Mouse (Mus musculus) ES-CJ7 (cell line): Measurements from ENCODE around the gene Vegfb.
"Not testable (repeated sequence)": the region's sequence is repeated elsewhere in the genome, so short reads cannot be mapped to it uniquely, and the experiment has no call there.

Experiments used
- DNase-seq: peaks from one replicate; pipeline ENCODE4 v3.0.0; 2011; ENCODE audit warnings: low read depth, low spot score

Gene Vegfb

GRCm38 (mm10) chr19:6992011-6992858 is 4.8 kb upstream of the Vegfb start, which contains the start of gene Dnajc4:
TSS of gene Dnajc4 (minus strand) at chr19:6992572.
- DNase-seq: peak; percentile 98

DNA sequence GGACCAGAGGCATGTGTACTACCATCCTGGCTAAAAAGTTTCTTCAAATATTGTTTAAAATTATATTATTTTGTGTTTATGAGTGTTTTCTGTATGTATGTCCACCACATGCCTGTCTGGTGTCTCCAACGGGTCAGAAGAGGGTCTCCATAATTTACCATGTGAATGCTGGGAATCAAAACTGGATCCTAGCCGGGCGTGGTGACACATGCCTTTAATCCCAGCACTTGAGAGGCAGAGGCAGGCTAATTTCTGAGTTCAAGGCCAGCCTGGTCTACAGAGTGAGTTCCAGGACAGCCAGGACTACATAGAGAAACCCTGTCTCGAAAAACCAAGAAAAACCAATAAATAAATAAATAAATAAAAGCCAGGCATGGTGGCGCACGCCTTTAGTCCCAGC is 3.7 kb upstream of the Vegfb start:
- not testable (repeated sequence) for DNase-seq

DNA sequence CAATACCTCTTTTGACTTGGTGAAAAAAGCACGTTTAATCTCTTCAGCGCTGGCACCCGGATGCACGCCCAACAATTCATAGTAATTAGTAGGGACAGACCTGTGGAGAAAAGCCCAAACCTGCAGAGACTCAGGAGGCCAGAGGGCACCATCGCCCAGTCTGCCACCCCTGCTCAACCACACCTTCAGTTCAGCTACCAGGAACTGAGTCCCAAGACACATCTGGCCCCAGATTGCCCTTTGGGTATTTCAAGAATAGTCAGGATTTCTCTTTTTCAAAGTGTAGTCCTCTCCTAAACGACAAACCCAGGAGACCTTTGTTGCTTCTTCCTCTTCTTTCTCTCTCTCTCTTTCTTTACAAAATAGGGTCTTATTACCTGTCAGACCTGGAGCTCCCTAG is 3.3 kb upstream of the Vegfb start:
- no peak for DNase-seq

DNA sequence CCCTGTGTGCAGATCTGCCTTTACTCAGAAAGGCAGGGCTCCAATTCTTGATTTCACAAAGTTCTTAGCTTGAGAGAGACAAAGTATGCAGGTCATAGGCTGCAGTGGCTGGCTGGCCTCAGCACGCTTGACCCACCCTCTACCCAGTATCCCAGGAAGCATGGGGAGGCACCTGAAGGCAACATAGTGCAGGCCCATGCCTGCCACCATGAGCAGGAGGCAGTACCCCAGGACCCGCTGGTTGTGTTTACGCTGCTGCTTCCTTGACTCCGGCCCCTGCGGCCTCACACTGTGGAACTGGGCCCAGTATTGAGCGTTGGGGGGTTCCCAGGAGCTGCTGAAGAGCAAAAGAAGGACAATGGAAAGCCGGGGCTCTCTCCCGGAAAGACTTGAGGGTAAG is 1.8 kb upstream of the Vegfb start:
- no peak for DNase-seq

DNA sequence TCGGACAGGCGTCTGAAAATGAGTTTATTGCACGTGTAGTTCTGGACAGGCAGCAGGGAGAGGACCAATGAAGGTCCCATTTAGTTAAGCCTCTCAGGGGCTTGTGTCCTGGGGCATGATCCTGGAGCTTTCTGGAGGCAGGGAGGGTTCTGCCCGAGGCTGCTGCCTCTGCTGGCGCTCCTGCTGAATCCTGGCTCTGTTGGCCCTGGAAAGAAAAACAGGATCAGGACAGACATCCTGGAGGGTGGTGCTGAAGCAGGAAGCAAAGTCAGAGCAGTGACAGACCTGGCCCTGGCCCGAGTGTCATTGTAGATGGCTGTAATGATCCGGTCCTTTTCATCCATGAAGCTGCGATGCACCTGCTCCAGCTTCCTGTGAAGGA is 444 bp upstream of the Vegfb start:
- no peak for DNase-seq

DNA sequence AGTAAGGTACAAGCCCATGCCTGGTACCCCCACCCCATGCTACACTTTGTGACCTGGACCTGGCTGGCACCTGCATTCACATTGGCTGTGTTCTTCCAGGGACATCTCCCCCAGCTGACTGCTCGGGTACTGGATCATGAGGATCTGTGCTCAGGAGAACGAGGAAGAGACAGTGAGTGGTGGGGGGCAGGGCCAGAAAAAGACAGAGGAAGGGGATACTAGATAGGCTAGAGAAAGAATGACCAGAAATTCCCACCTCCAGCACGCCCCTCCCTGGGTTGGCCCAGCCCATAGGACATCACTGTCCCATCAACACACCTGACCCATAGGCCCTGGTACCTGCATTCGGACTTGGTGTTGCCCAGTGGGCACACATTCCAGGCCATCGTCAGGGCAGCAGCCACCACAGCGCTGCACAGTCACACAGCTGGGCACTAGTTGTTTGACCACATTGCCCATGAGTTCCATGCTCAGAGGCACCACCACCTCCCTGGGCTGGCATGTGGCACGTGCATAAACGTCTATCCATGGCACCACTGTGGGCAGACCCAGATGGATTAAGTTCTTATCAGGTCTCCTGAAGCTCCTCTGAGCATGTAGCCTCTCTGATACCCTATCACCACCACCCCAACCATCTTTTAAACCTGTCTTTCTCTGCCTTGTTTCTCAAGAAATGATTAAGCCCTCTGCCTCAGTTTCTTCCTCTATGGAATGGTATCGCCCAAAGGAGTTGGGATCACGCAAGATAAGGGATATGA is 1.3 kb downstream of the Vegfb start:
- no peak for DNase-seq

DNA sequence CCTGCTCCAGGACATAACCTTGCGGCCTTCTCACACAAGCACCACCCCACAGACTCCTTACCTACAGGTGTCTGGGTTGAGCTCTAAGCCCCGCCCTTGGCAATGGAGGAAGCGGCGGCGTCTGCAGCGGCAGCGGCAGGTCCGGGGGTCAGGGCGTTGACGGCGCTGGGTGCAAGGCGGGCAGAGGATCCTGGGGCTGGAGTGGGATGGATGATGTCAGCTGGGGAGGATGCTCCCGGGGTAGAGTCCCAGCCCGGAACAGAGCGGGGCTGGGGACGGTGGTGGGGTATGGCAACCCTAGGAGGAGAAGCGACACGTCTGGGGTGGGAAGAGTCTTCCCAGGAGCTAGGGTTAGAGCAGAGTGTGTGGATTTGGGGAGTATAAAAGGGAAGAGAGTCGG is 2.2 kb downstream of the Vegfb start:
- DNase-seq: peak; percentile 45

DNA sequence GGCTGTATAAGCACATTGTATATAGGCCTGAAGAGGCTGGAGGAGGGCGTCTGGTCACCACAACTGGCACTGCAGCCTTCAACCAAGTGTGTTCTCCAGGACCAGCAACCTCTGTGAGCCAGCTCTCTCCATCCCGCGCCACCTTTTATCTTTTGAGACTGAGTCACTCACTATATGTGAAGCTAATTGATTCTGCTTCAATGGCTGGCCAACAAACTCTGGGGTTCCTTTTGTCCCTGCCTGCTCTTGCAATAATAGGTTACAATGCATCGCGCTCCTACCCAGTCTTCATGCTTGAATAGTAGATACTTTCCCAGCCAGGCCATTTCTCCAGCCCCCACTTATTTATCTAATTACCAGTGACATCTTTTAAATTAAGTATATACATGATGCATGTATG is 3.8 kb downstream of the Vegfb start:
- no peak for DNase-seq

DNA sequence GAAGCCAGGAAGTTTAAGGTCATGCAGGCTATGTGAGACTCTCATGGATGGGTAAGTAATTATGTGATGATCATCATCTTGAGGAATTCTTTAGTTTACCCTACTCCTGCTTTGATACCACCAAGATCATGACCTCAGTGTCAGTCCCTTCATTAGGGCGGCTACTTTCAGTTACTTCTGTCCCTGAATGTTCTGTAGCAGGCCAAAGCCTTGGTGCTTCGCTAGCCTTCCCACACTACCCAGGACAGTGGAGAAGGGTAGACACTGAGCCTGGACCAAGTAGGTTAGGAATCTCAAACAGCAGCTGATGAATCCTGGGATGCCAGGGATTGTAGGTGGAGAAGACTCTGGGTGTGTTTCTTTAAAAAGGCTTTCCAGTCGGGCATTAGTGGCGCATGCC is 6.0 kb downstream of the Vegfb start:
- no peak for DNase-seq

DNA sequence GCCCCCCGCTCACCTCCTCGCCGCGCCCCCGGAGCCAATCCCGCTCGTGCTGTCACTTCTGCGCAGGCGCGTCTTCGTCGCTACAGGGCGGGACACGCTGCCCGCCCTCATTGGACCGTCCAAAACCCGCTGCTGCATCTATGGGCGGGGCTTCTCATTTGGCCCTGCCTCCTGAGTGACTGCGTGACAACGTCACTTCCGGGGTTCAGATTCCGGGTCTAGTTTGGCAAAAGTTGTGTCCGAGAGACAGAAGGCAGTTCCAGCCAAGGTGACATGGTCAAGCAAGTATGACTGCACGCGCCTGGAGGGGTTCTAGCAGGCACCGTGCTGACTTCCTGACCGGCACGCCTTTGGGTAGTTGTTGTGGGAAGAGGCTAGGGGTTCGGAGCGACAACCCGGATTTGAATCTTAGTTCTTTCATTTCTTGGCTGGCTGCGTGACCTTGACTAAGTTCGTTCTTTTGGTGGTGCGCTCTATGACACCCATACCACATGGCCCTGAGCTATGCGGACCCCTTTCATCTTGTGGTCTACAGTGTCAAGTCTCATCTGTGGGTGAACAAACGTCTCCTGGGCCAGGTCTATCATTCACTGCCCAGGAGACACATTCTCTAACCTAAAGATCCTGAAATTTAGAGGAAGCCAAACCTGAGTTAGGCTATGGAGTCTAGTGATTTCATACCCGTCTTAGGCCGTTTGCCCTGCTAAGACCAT is 6.9 kb downstream of the Vegfb start, which contains the start of gene Fkbp2:
Gene Fkbp2 (minus strand): TSS at position 121 of the 713 bp plus-strand sequence.
- peak; percentile 99 for DNase-seq

DNA sequence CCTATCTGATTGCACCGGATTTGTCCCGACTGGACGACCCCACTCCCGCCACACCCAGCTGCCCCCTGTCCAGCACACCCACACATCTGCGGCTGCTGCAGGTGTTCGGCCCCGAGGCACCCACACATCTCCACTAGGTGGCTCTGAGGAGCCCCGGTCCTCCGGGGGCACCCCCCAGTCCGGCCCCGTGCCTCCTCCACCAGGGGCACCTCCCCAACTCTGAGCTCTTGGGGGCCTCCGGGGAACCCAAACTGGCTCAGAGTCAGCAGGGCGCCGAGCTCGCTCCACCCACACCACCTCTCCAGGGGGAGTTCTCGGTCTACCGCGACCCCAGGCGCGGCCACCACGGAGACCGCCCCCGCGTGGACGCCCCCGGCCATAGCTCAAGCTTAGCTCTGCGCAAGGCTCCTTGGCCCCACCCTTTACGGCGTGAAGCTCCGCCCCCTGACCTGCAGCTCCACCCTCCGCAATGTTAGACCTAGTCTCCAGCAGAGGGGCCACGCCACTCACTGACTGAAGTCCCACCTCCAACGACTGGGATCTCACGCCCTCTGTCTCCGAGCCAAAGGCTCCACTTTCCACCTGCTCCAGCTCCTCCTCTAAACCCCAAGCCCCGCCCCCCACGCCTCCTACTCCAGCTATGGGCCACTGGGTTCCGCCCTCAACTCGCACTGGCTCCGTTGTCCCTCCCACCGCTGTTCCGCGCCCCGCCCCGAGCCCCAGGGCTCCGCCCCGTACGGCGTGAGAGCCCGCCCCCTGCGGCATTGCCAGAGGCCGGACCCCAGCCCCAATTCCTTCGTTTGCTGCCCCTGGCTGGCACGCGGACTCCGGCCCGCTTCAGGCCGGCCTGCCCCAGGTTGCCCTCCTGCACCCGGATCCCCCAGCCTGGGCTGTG is 7.7 kb downstream of the Vegfb start:
- peak; percentile 100 for DNase-seq

DNA sequence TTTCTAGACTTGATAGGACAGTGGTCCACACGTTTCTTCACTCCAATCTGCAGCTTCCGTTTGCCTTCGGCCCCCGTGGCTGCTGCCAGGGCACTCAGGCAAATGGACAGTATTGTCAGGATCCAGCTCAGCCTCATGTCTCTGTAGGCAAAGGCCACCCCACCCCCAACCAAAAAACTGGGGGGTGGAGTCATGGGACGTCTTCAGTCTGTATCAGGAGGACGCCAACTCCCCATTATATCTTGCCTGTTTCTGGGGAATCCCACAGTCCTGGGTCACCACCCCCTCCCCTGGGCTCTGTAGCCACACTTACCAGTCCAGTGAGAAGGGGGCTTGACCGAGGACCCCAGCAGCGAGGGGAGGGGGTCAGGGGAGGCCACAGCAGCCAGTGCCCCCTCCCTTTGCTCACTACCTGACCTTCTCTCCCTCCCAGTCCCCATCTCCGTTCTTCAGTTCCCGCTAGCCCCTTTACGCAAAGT is 8.4 kb downstream of the Vegfb start:
- DNase-seq: peak; percentile 49

DNA sequence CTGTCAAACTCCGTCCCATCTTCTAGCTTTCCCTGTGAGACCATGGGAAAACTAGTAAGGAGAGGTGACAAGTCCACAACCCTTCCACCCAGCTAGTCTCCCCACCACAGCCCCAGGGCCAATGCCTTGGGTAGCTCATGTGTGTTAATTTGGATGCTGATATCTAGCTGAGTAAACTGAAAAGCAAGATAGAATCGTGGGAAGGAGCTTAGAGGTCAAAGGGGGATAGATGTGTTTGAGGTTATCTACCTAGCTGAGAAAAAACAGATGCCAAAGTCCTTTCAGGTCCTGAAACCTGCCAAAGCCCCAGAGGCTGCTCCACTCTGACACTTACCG is 8.8 kb downstream of the Vegfb start:
- no peak for DNase-seq

DNA sequence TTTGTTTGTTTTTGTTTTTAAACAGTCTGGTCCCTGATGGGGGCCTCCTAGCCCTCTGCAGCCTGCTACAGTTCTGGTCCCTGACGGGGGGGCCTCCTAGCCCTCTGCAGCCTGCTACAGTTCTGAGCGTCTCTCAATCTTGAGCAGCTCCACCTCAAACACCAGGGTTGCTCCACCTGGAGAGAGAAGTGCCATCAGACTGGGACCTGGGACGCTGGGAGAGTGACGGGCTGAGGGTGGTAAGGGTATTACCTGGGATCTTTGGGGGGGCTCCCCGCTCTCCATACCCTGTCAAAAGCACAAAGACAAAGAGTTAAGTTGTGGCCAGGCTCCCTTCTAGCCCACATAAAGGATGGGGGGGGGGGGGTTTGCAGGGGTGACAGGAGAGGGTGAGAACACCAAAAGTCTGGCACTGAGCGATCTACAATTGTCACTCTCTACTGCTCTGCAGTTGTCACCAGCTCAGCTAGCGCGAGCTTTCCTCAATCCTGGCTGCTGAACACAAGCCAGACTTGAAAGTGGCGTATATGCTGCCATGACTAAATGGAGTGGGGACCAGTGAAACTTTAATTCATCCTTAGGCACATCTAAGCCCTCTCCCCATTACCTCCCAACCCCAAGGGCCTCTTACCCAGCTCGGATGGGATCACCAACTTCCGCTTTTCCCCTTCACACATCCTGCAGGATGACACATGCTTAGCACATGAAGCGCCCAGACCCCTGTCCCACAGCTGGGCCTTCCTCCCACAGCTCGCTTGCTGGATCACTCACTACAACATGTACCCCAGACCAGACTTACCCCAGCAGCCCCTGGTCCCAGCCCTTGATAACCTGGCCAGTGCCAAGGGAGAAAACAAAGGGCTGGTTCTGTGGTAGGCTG is 9.5 kb downstream of the Vegfb start:
- no peak for DNase-seq

- peak; percentile 57 for DNase-seq
Measured at GRCm38 (mm10) chr19:6975537-6976521, 11.6 kb downstream of the Vegfb start, which contains the start of gene Plcb3. TSS of gene Plcb3 (minus strand) at chr19:6976470.

DNA sequence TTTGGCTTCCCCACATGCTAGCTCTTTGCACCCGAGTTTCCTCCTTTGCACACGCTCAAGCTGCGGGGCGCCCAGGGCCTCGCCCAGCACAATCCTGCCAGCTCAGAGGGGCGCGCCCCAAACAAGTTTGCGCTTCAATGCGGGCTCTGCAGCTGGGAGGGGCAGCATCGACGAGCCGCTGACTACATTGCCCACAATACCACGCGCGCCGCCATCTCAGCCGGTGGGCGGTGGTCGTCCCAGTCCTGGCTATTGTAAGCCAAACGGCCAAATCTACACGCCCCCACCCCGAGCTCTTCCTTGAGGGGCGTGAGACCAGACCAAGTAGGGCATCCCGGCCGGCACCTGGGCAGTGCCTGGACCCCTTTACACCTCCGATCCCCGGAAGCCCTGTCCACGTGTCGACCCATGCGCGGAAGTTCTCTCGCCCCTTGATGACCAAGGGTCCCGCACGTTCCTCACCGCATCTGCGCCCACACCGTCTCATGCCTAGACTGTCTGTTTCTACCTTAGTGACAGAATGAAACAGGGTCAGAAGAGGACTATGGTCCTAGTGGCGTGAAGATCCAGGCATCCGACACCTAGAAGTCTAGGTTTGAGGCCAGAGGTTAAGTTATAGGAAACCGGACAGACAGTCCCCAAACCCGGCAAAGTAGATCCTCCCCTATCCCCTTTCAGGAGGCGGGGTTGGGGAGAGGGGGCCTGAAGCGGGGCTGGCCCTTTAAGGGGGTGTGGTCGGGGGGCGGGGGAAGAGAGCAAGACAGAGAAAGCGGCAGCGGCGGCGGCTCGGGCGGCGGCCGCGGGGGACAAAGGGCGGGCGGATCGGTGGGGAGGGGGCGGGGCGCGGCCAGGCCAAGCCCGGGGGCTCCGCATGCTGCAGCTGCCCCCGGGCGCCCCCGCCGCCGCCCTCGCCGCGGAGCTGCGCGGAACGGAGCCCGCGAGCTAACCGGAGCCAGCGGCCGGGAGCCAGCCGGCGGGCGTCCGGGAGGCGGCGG is 12.9 kb downstream of the Vegfb start, which contains the start of gene Ppp1r14b:
Gene Ppp1r14b (plus strand): TSS at position 758 of the 995 bp plus-strand sequence.
- DNase-seq: peak; percentile 91

DNA sequence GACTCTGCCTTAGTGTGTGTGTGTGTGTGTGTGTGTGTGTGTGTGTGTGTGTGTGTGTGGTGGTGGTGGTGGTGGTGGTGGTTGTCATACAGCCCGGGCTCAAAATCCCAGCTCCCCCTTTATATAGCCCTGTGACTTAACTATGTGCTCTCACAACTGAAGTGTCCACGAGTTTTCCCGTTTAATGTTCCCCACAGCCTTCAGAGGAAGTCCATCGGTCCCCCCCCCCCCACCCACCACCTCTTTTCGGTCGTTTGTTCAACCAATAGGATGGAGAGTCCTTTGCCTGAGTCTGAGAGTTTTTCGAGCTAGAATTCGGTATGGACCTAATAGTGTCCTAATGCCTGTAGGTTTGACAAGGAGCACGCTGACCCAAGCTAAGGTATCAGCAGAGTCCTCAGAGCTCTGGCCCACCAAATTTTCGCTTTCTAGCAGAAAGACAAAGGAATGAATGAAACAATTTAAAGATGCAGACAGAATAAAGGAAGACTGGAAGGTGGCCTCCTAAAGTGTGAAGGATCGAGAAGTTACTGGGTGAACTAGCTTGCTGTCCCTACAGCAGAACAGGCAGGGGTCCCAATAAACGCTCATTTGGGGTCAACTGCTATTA is 13.8 kb downstream of the Vegfb start:
- DNase-seq: no peak
